Mouse (Mus musculus): ENCODE data around the gene Ripor2.

GRCm38 (mm10) chr13:24761083-24761402 lies 179.1 kb downstream of the Ripor2 start:
- no peak for TF ChIP-seq CTCF (IDR thresholded peaks at IDR 0.05; ENCODE audit: extremely low read depth, insufficient read depth, insufficient read length, insufficient replicate concordance)
- no peak for TF ChIP-seq POLR2A (IDR thresholded peaks at IDR 0.05; ENCODE audit: low read depth, low read length)

All from spleen, adult 2 months (tissue).